Mouse (Mus musculus): Measurements from ENCODE around the gene Kcnj12. TPM values are rescaled to one million over a fixed set of nuclear protein-coding genes. Genes with fewer than 3 reads are reported as not detected.

Gene Kcnj12
- polyA plus RNA-seq (2015; fragmentation: Nextera tagmentation; extraction: Ambion mirVana), result 0.71 and 1.1 TPM in 2 replicates

GRCm38 (mm10) chr11:61022550-61023391 lies at the start of gene Kcnj12:
TSS of gene Kcnj12 (plus strand) at chr11:61022564.
- Histone ChIP-seq H3K27me3 (replicated peaks; ENCODE audit: control insufficient read depth, insufficient read depth, low read length) (peaks cover 51% of the 10 kb centered on the region), H3K36me3 (ENCODE audit: control insufficient read depth, insufficient read depth, low read length) (no peaks in the 10 kb centered on the region), H3K9me3 (ENCODE audit: control insufficient read depth, low read length) (no peaks in the 10 kb centered on the region), H3K4me2 (ENCODE audit: low read depth, low read length) (peak within 1 kb of the TSS; percentile 91), H3K27ac (ENCODE audit: low read length) (no peak within 1 kb of the TSS), H3K9ac (ENCODE audit: low read depth, low read length) (peak within 1 kb of the TSS; percentile 55), H3K4me3 (ENCODE audit: low read length) (peak within 1 kb of the TSS; percentile 54), H3K4me1 (ENCODE audit: control insufficient read depth, insufficient read depth, low read length) (0 out of 2 replicates have a peak, but pooled peaks cover under 1% of the 10 kb centered on the region)
- WGBS, result under 1% methylated on average over 77 of the region's 81 CpGs
- no peak for ATAC-seq

DNA sequence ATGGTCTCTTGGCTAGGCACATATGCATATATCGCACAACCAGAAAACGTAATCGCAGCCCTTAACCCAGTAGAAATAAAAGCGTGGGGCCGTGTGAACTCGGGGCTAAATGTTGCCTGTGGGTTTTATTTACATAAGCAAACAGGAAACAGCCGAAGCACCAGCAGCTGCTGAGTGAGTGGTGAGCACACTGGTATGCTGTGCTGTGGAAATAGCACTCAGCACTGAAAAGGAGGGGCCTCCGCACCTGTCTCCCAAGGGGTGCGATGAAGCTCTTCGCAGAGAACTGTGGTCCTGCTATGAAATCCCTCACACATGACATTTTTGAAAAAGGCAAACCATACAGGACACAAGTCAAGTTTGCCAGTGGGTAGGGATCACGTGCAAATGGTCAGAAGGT lies 47.3 kb upstream of the Kcnj12 start:
- no peak for ATAC-seq
- Histone ChIP-seq H3K27me3 (replicated peaks; ENCODE audit: control insufficient read depth, insufficient read depth, low read length) (no peaks in the 10 kb centered on the region), H3K4me1 (ENCODE audit: control insufficient read depth, insufficient read depth, low read length) (0 out of 2 replicates have a peak, but pooled peaks cover 8% of the 10 kb centered on the region), H3K4me3 (ENCODE audit: low read length) (no peak overlapping the region), H3K9ac (ENCODE audit: low read depth, low read length) (no peak overlapping the region), H3K36me3 (ENCODE audit: control insufficient read depth, insufficient read depth, low read length) (no peaks in the 10 kb centered on the region), H3K4me2 (ENCODE audit: low read depth, low read length) (no peak overlapping the region), H3K27ac (ENCODE audit: low read length) (no peak overlapping the region), H3K9me3 (ENCODE audit: control insufficient read depth, low read length) (no peaks in the 10 kb centered on the region)
- WGBS, result 66% methylated on average over 11 of the region's 11 CpGs

DNA sequence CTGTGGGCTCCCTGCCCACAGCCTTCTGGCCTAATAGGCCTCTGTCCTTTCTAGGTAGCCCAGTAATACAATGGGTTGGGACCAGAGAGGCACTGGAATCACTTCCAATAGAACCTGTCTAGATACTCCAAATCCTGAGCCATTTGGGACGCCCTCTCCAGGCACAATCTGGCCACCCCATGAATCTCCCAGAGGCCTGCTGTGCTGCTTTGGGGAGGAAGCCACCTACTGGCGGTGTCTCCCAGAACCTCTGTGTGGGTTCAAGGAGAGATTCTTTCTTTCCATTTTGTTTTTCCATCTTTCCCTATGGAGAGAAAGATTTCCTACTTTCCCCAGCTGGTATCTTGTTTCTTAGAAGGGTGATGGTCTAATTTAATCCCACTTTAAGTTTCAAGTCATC lies 46.1 kb upstream of the Kcnj12 start:
- 74% methylated on average over 2 of the region's 2 CpGs for WGBS
- Histone ChIP-seq H3K4me1 (ENCODE audit: control insufficient read depth, insufficient read depth, low read length) (0 out of 2 replicates have a peak, but pooled peaks cover 8% of the 10 kb centered on the region), H3K4me3 (ENCODE audit: low read length) (no peak overlapping the region), H3K9me3 (ENCODE audit: control insufficient read depth, low read length) (no peaks in the 10 kb centered on the region), H3K9ac (ENCODE audit: low read depth, low read length) (no peak overlapping the region), H3K4me2 (ENCODE audit: low read depth, low read length) (no peak overlapping the region), H3K27me3 (replicated peaks; ENCODE audit: control insufficient read depth, insufficient read depth, low read length) (no peaks in the 10 kb centered on the region), H3K27ac (ENCODE audit: low read length) (no peak overlapping the region), H3K36me3 (ENCODE audit: control insufficient read depth, insufficient read depth, low read length) (no peaks in the 10 kb centered on the region)
- no peak for ATAC-seq

DNA sequence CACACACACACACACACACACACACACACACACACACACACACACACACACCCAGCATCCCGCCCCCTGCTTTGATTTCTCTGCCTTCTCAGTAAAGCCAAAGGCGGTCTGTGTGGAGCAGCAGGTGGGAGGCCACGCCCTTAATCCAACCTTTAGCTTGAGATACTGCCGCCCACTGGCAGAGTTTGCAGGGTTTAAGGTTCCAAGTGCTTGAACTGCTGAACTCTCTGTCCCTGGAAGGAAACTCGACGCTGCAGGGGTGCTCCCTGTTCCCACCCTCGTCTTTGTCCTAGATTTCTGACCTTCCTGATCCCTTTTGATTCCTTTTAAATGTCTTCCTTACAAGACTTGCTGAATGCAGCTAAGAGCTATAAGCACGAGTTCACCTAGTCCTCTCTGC lies 45.6 kb upstream of the Kcnj12 start:
- H3K27ac ChIP-seq (ENCODE audit: low read length), result peak overlapping the region; percentile 66
- no peak overlapping the region for H3K4me3 ChIP-seq (ENCODE audit: low read length)
- no peaks in the 10 kb centered on the region for H3K9me3 ChIP-seq (ENCODE audit: control insufficient read depth, low read length)
- peak; percentile 93 for ATAC-seq
- H3K4me2 ChIP-seq (ENCODE audit: low read depth, low read length), result 0 out of 2 replicates have a peak overlapping the region, but pooled peaks have one; percentile 14
- H3K9ac ChIP-seq (ENCODE audit: low read depth, low read length), result peak overlapping the region; percentile 30; the same call in 1 of the 2 replicates
- 35% methylated on average over 8 of the region's 8 CpGs for WGBS
- H3K4me1 ChIP-seq (ENCODE audit: control insufficient read depth, insufficient read depth, low read length), result 0 out of 2 replicates have a peak, but pooled peaks cover 8% of the 10 kb centered on the region
- no peaks in the 10 kb centered on the region for H3K36me3 ChIP-seq (ENCODE audit: control insufficient read depth, insufficient read depth, low read length)
- H3K27me3 ChIP-seq (replicated peaks; ENCODE audit: control insufficient read depth, insufficient read depth, low read length), result no peaks in the 10 kb centered on the region

DNA sequence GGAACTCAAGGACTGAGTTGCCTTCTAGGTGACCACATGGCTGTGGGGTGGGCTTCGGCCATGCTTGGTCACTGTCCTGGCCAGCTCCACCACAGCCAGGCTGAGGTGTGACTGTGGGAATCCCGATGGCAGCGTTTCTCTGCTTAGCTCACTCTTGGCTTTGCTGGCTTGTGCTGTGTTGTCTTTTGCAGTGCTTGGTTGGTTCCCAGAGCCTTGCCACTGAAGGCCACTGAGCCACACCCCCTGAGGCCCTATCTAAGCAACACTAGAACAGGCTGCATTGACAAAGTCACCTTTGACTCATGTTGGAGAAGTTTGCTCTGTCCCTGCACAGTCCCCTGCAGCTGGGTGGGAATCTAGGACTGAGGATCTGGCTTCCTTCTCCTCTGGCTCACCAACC lies 45.2 kb upstream of the Kcnj12 start:
- Histone ChIP-seq H3K27me3 (replicated peaks; ENCODE audit: control insufficient read depth, insufficient read depth, low read length) (no peaks in the 10 kb centered on the region), H3K4me2 (ENCODE audit: low read depth, low read length) (0 out of 2 replicates have a peak overlapping the region, but pooled peaks have one; percentile 14), H3K9ac (ENCODE audit: low read depth, low read length) (peak overlapping the region; percentile 30; the same call in 1 of the 2 replicates), H3K4me3 (ENCODE audit: low read length) (no peak overlapping the region), H3K36me3 (ENCODE audit: control insufficient read depth, insufficient read depth, low read length) (no peaks in the 10 kb centered on the region), H3K4me1 (ENCODE audit: control insufficient read depth, insufficient read depth, low read length) (0 out of 2 replicates have a peak, but pooled peaks cover 8% of the 10 kb centered on the region), H3K27ac (ENCODE audit: low read length) (peak overlapping the region; percentile 66), H3K9me3 (ENCODE audit: control insufficient read depth, low read length) (no peaks in the 10 kb centered on the region)
- peak; percentile 91 for ATAC-seq
- 54% methylated on average over 3 of the region's 3 CpGs for WGBS

- no peak for ATAC-seq
- Histone ChIP-seq H3K9me3 (ENCODE audit: control insufficient read depth, low read length) (no peaks in the 10 kb centered on the region), H3K4me2 (ENCODE audit: low read depth, low read length) (no peak overlapping the region), H3K27ac (ENCODE audit: low read length) (no peak overlapping the region), H3K4me1 (ENCODE audit: control insufficient read depth, insufficient read depth, low read length) (0 out of 2 replicates have a peak, but pooled peaks cover 8% of the 10 kb centered on the region), H3K27me3 (replicated peaks; ENCODE audit: control insufficient read depth, insufficient read depth, low read length) (no peaks in the 10 kb centered on the region), H3K4me3 (ENCODE audit: low read length) (no peak overlapping the region), H3K9ac (ENCODE audit: low read depth, low read length) (no peak overlapping the region), H3K36me3 (ENCODE audit: control insufficient read depth, insufficient read depth, low read length) (no peaks in the 10 kb centered on the region)
- 66% methylated on average over 2 of the region's 2 CpGs for WGBS
Observed at GRCm38 (mm10) chr11:60978658-60979057, 43.7 kb upstream of the Kcnj12 start.

DNA sequence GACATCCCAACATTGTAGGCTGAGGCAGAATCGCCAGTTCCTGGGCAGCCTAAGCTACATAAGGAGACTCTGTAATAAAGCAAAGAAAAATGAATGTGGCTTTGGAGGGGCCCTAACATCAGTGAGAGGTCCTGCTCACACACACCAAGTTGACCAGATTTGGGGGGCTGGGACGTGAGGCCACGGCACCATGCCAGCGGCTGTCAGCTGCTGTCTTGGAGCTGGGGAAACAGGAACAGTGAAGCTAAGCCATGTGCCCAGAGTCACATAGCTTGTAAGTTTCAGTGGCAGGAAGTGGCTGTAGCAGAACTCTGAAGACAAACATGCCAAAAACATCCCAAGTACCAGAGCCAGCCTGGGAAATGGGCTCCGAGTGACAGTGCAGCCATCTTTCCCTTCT lies 42.6 kb upstream of the Kcnj12 start:
- no peaks in the 10 kb centered on the region for H3K9me3 ChIP-seq (ENCODE audit: control insufficient read depth, low read length)
- no peak overlapping the region for H3K9ac ChIP-seq (ENCODE audit: low read depth, low read length)
- no peaks in the 10 kb centered on the region for H3K27me3 ChIP-seq (replicated peaks; ENCODE audit: control insufficient read depth, insufficient read depth, low read length)
- H3K4me3 ChIP-seq (ENCODE audit: low read length), result no peak overlapping the region
- 75% methylated on average over 5 of the region's 5 CpGs for WGBS
- no peak for ATAC-seq
- H3K4me1 ChIP-seq (ENCODE audit: control insufficient read depth, insufficient read depth, low read length), result 0 out of 2 replicates have a peak, but pooled peaks cover 8% of the 10 kb centered on the region
- H3K4me2 ChIP-seq (ENCODE audit: low read depth, low read length), result no peak overlapping the region
- no peaks in the 10 kb centered on the region for H3K36me3 ChIP-seq (ENCODE audit: control insufficient read depth, insufficient read depth, low read length)
- no peak overlapping the region for H3K27ac ChIP-seq (ENCODE audit: low read length)

DNA sequence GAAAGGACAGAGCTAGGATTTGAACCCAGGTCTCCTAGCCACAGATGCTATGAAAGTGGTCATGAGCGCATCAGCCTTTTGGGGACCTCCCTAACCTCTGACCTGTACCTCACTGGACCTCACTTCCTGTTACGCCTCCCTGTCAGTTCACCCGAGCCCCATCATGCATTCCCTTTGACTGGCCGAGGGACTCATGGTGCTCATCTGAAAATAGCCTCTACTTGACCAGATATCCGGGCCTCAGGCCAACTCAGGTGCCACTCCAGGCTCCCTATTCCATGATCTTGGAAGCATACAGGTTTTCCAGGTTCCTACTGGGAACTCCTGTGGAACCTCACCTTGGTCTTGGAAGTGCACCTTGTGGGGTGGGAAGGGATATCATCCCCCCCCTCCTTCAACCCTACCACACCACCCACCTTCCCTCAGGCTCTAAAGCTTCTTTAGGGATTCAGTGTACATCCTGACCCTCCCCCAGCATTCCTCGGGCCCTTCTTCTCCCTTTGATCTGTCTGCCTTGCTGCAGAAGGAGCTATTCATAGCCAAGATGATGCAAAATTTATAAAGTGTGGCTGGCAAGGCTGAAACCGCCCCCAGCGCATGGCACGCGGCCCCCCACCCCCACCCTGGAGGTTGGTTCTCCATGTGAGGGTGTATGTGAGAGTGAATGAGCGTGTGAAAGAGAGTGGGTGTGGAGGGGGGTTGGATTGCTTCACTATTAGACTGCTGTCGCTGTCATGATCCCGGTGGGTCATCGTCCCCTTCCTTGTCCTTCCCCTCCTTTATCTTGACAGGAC lies 40.5 kb upstream of the Kcnj12 start:
- no peak overlapping the region for H3K9ac ChIP-seq (ENCODE audit: low read depth, low read length)
- no peak overlapping the region for H3K4me2 ChIP-seq (ENCODE audit: low read depth, low read length)
- no peak for ATAC-seq
- H3K4me1 ChIP-seq (ENCODE audit: control insufficient read depth, insufficient read depth, low read length), result 0 out of 2 replicates have a peak, but pooled peaks cover 7% of the 10 kb centered on the region
- H3K9me3 ChIP-seq (ENCODE audit: control insufficient read depth, low read length), result no peaks in the 10 kb centered on the region
- no peak overlapping the region for H3K4me3 ChIP-seq (ENCODE audit: low read length)
- no peaks in the 10 kb centered on the region for H3K36me3 ChIP-seq (ENCODE audit: control insufficient read depth, insufficient read depth, low read length)
- H3K27me3 ChIP-seq (replicated peaks; ENCODE audit: control insufficient read depth, insufficient read depth, low read length), result no peaks in the 10 kb centered on the region
- no peak overlapping the region for H3K27ac ChIP-seq (ENCODE audit: low read length)
- WGBS, result 68% methylated on average over 14 of the region's 14 CpGs

DNA sequence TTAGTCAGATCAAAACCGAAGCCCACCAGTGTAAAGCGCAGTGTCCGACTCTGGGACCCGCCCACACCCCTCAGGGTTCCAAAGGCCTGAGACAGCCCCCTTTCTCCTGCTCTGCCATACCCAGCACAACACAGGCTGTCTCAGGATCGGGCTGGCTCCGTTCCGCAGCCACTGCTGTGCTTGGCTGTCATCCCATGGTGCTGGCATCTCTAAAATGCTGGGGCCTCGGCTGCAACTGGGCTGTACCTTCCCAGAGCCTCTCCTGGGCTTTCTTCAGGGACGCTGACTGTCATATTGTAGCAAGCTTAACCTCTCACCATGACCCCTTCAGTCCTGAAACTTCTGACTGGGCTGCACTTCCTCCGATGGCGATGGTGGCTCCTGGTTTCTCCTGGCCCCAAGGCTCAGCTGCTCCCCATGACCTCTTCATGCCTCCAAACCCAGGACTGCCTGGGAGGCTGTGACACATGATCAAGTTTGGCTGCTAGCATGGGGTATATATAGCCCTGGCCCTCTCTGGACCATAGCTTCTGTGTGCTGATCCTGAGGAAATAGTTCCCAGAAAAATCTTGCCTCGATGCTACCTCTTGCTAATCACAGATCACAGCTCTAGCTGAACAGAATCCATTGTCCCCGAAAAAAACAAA lies 37.3 kb upstream of the Kcnj12 start:
- Histone ChIP-seq H3K9me3 (ENCODE audit: control insufficient read depth, low read length) (no peaks in the 10 kb centered on the region), H3K27ac (ENCODE audit: low read length) (no peak overlapping the region), H3K4me3 (ENCODE audit: low read length) (no peak overlapping the region), H3K36me3 (ENCODE audit: control insufficient read depth, insufficient read depth, low read length) (no peaks in the 10 kb centered on the region), H3K27me3 (replicated peaks; ENCODE audit: control insufficient read depth, insufficient read depth, low read length) (no peaks in the 10 kb centered on the region), H3K9ac (ENCODE audit: low read depth, low read length) (no peak overlapping the region), H3K4me1 (ENCODE audit: control insufficient read depth, insufficient read depth, low read length) (no peaks in the 10 kb centered on the region), H3K4me2 (ENCODE audit: low read depth, low read length) (no peak overlapping the region)
- 76% methylated on average over 13 of the region's 13 CpGs for WGBS
- no peak for ATAC-seq

All from intestine, embryonic 16.5 days (tissue).